Mouse (Mus musculus) left cerebral cortex, postnatal 36 days (tissue): ENCODE measurements at regions not wholly inside any gene's neighbourhood (a gene's known extent, or its start where the extent isn't known, plus 50 kb on each side); places are given as distances from the start of the nearest gene placed in this dataset.

Source experiments
- DNase-seq, 2 experiments: peaks; one replicate each; pipeline ENCODE4 v3.0.0; 2021 to 2022; ENCODE audit warnings: low spot score in 2 of 2, mixed read lengths in 1 of 2
- intact Hi-C: fragments of 180-260 bp; cut with DNase I; formaldehyde crosslinking; loops from one replicate; pipeline ENCODE4 v1.15.1; 2025

DNA sequence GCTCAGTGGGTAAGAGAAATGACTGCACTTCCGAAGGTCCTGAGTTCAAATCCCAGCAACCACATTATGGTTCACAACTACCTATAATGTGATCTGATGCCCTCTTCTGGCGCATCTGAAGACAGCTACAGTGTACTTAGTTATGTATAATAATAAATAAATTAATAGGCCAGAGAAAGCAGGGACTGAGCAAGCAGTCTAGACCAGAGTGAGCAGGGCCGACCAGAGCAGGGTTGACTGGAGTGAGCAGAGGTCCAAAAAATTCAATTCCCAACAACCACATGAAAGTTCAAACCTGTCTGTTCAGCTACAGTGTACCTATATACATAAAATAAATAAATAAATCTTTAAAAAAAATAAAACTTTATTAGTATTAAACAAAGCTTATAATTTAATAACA is 52.2 kb upstream of the Pdc start:
- DNase-seq = no peak
- intact Hi-C loops = no loop called here
